Mouse (Mus musculus) layer of hippocampus, adult 11-12 months (tissue): Measurements from ENCODE around the gene Epb41l5.

Source experiments
- DNase-seq: peaks from one replicate; pipeline ENCODE4 v3.0.0; 2022; ENCODE audit warnings: low spot score

Gene Epb41l5

GRCm38 (mm10) chr1:119501881-119502280 is 146.9 kb downstream of the Epb41l5 start:
- no peak for DNase-seq

- no peak for DNase-seq
Observed at GRCm38 (mm10) chr1:119499456-119499855, 149.3 kb downstream of the Epb41l5 start.

DNA sequence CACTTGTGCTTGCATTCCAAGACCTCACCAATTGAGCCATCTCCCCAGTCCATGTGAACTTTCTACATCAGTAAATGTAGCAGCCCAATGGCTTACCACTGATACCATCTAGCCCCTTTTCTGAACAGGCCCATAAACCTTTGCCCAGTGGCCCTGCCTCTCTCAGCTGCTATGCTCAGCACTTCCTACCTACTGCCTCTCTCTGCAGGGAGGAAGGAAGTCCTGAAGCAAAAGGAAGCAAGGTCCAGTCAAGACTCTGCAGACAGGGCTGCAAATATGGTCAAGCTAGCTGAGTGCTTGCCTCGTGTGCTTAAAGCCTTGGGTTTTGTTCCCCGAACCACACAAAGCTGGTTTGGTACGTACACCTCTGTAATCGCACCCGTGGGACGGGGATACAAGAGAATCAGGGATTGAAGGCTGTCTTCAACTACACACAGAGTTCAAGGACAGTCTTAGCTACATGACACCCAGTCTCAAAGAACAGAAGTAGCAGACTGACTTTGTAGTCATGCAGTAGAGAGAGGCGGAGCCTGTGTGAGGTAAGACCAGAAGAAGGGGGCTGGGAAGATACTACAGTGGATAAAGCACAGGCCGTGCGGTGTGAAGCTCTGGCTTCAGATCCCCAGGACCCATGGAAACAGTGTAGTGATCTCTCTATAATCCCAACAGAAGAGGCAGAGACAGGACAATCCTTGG is 150.1 kb downstream of the Epb41l5 start:
- no peak for DNase-seq

DNA sequence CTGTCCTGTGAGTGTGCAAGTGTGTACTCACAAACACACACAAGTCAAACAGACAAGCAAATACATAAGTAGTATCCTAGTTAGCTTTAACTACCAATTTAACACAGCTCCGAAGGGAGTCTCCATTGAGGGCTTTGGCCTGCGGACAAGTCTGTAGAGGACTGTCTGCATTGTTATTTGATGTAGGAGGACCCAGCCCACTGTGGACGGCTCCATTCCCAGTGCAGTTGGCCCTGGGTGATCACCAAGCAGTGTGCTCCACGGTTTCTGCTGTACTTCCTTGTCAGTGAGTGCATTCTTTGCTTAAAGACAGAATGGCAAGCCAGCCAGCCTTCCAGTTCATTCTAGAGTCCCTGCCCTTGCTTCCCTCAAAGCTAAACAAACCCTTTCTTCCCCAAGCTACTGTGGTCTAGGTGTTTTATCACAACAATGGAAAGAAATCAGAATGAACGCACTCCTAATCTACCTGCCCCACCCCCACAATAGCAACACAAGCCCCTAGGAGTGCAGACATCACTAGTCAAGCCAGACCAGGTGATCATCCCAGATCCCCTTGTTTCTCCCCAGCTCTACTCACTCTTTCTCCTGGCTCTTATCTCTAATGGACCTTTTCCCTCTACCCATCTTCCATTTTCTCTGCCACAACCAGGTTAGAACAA is 151.3 kb downstream of the Epb41l5 start:
- DNase-seq = no peak

DNA sequence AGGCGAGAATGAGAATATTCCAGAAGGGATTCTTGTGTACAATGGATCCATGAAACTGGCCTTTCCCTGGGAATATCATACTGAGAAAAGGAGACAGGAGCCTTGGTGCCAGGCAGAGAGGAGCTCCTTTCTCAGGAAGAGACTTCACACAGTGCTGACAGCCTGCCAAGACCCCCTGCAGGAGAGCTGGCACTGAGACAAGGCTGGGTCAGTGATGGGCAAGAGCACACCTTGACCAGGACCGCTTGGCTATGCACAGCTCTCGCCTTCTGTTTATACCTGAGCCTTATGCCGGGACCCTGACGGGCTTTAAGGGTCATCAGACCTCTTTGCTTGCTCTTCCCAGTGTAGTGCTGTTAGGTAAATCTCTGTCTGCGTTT is 153.4 kb downstream of the Epb41l5 start:
- DNase-seq = no peak
